Mouse (Mus musculus): Measurements from ENCODE around the gene Dcdc2b.

Gene Dcdc2b

GRCm38 (mm10) chr4:129610472-129610871 lies 3.6 kb downstream of the Dcdc2b start:
- POLR2A ChIA-PET: interaction anchor here (0.6 to 4.6 kb wide), 17 partner anchors 8 to 158 kb away, joined by 3 to 61 read pairs (median 5); partner anchors contain the start of genes Ccdc28b (in 3 of the 4), Eif3i (in 2 of the 4), Tmem234 (in 2 of the 4) and Iqcc (in 1 of the 4)
- CTCF ChIA-PET: interaction anchor here (0.6 to 3.8 kb wide), 7 partner anchors 33 to 634 kb away, joined by 3 to 33 read pairs (median 3); partner anchors contain the start of gene Fam167b (in 1 of the 4)

GRCm38 (mm10) chr4:129610026-129610425 lies 4.0 kb downstream of the Dcdc2b start:
- POLR2A ChIA-PET: interaction anchor here (0.6 to 4.6 kb wide), 24 partner anchors 9 to 258 kb away, joined by 3 to 61 read pairs (median 4); partner anchors contain the start of genes Ccdc28b (in 3 of the 4), Marcksl1 (in 2 of the 4), Txlna (in 2 of the 4) and Eif3i (in 1 of the 4)
- CTCF ChIA-PET: interaction anchor here (0.6 to 3.8 kb wide), 9 partner anchors 9 to 633 kb away, joined by 3 to 33 read pairs (median 6); partner anchors contain the start of gene Iqcc (in 1 of the 4)

- POLR2A ChIA-PET: interaction anchor here (0.6 to 4.6 kb wide), 93 partner anchors 8 to 911 kb away, joined by 3 to 61 read pairs (median 4); partner anchors contain the start of genes Ccdc28b (in 3 of the 4), Hdac1 (in 3 of the 4), Iqcc (in 3 of the 4) and Marcksl1 (in 3 of the 4)
- CTCF ChIA-PET: interaction anchor here (0.5 to 3.8 kb wide), 77 partner anchors 8 to 1397 kb away, joined by 3 to 39 read pairs (median 5); partner anchors contain the start of genes Ccdc28b (in 3 of the 4), Txlna (in 3 of the 4), Fam167b (in 2 of the 4) and Hdac1 (in 2 of the 4)
Measured at GRCm38 (mm10) chr4:129609139-129609631, 4.9 kb downstream of the Dcdc2b start.

GRCm38 (mm10) chr4:129608426-129609025 lies 5.5 kb downstream of the Dcdc2b start:
- ChIA-PET CTCF (interaction anchor here (0.5 to 3.8 kb wide), 98 partner anchors 8 to 1397 kb away, joined by 3 to 39 read pairs (median 5); partner anchors contain the start of genes Ccdc28b (in 3 of the 4), Txlna (in 3 of the 4), Fam167b (in 2 of the 4) and Hdac1 (in 2 of the 4)), POLR2A (interaction anchor here (0.6 to 4.6 kb wide), 108 partner anchors 9 to 1068 kb away, joined by 3 to 61 read pairs (median 4); partner anchors contain the start of genes Hdac1 (in 4 of the 4), Iqcc (in 4 of the 4), Ccdc28b (in 3 of the 4) and Marcksl1 (in 3 of the 4))

GRCm38 (mm10) chr4:129600233-129601158 lies 13.6 kb downstream of the Dcdc2b start, which contains the start of the genes Eif3i and Tmem234:
TSS of gene Eif3i (minus strand) at chr4:129600648.
TSS of gene Tmem234 (plus strand) at chr4:129600668.
- POLR2A ChIA-PET: interaction anchor here in 3 of 4 experiments (0.6 to 5.8 kb wide), 23 partner anchors 8 to 139 kb away, joined by 3 to 18 read pairs (median 4); partner anchors contain the start of genes Bsdc1 (in 1 of the 3), Dcdc2b (in 1 of the 3) and Txlna (in 1 of the 3)
- CTCF ChIA-PET: interaction anchor here in 2 of 4 experiments (1.0 to 3.0 kb wide), 6 partner anchors 8 to 58 kb away, joined by 3 to 17 read pairs (median 4); partner anchors contain the start of gene Hdac1 (in 1 of the 2)

- POLR2A ChIA-PET: interaction anchor here in 1 of 4 experiments (1.0 to 2.2 kb wide), 2 partner anchors 12 to 52 kb away, joined by 4 to 6 read pairs; partner anchors contain the start of genes Eif3i, Tmem234 and Txlna
- CTCF ChIA-PET: interaction anchor here in 1 of 4 experiments (0.6 kb wide), 1 partner anchor 33 kb away, joined by 5 read pairs; no protein-coding TSS in a partner anchor
Measured at GRCm38 (mm10) chr4:129588865-129589264, 25.2 kb downstream of the Dcdc2b start.

- ChIA-PET POLR2A (interaction anchor here in 3 of 4 experiments (0.6 to 0.7 kb wide), 4 partner anchors 32 to 710 kb away, joined by 3 to 7 read pairs (median 3); partner anchors contain the start of gene Iqcc (in 1 of the 3)), CTCF (interaction anchor here in 1 of 4 experiments (0.6 kb wide), 1 partner anchor 17 kb away, joined by 3 read pairs; no protein-coding TSS in a partner anchor)
Measured at GRCm38 (mm10) chr4:129586943-129587342, 27.1 kb downstream of the Dcdc2b start.

- POLR2A ChIA-PET: interaction anchor here in 3 of 4 experiments (1.1 to 2.9 kb wide), 12 partner anchors 9 to 85 kb away, joined by 3 to 20 read pairs (median 8); partner anchors contain the start of genes Dcdc2b (in 1 of the 3), Hdac1 (in 1 of the 3), Lck (in 1 of the 3) and Txlna (in 1 of the 3)
- CTCF ChIA-PET: interaction anchor here in 3 of 4 experiments (0.7 to 2.9 kb wide), 9 partner anchors 9 to 87 kb away, joined by 5 to 39 read pairs (median 13); no protein-coding TSS in a partner anchor
Measured at GRCm38 (mm10) chr4:129585773-129586172, 28.3 kb downstream of the Dcdc2b start.

GRCm38 (mm10) chr4:129584884-129585608 lies 29.0 kb downstream of the Dcdc2b start:
- POLR2A ChIA-PET: interaction anchor here (0.5 to 2.9 kb wide), 36 partner anchors 9 to 503 kb away, joined by 3 to 20 read pairs (median 4); partner anchors contain the start of genes Txlna (in 3 of the 4), Marcksl1 (in 2 of the 4), Dcdc2b (in 1 of the 4) and Eif3i (in 1 of the 4)
- CTCF ChIA-PET: interaction anchor here (0.6 to 2.9 kb wide), 33 partner anchors 8 to 222 kb away, joined by 3 to 39 read pairs (median 4); partner anchors contain the start of genes Ccdc28b (in 1 of the 4), Iqcc (in 1 of the 4) and Txlna (in 1 of the 4)

GRCm38 (mm10) chr4:129584370-129584769 lies 29.7 kb downstream of the Dcdc2b start:
- ChIA-PET POLR2A (interaction anchor here (0.5 to 2.9 kb wide), 34 partner anchors 9 to 503 kb away, joined by 3 to 20 read pairs (median 4); partner anchors contain the start of genes Txlna (in 3 of the 4), Marcksl1 (in 2 of the 4), Eif3i (in 1 of the 4) and Hdac1 (in 1 of the 4)), CTCF (interaction anchor here (0.6 to 2.9 kb wide), 33 partner anchors 7 to 221 kb away, joined by 3 to 39 read pairs (median 4); partner anchors contain the start of genes Ccdc28b (in 1 of the 4), Iqcc (in 1 of the 4) and Txlna (in 1 of the 4))

GRCm38 (mm10) chr4:129582251-129582650 lies 31.8 kb downstream of the Dcdc2b start:
- ChIA-PET POLR2A (interaction anchor here in 2 of 4 experiments (0.6 to 1.2 kb wide), 4 partner anchors 10 to 136 kb away, joined by 3 to 10 read pairs (median 4); partner anchors contain the start of gene Txlna (in 1 of the 2)), CTCF (interaction anchor here in 1 of 4 experiments (1.6 kb wide), 1 partner anchor 26 kb away, joined by 4 read pairs; no protein-coding TSS in a partner anchor)

GRCm38 (mm10) chr4:129580347-129580746 lies 33.7 kb downstream of the Dcdc2b start:
- ChIA-PET POLR2A (interaction anchor here in 3 of 4 experiments (0.6 to 1.2 kb wide), 4 partner anchors 21 to 395 kb away, joined by 3 read pairs; no protein-coding TSS in a partner anchor), CTCF (interaction anchor here in 1 of 4 experiments (1.0 kb wide), 1 partner anchor 28 kb away, joined by 3 read pairs; no protein-coding TSS in a partner anchor)

- POLR2A ChIA-PET: interaction anchor here in 3 of 4 experiments (0.6 to 2.5 kb wide), 6 partner anchors 18 to 244 kb away, joined by 3 to 10 read pairs (median 3); no protein-coding TSS in a partner anchor
Measured at GRCm38 (mm10) chr4:129578466-129578865, 35.6 kb downstream of the Dcdc2b start, which contains the start of gene Fam167b. TSS of gene Fam167b (minus strand) at chr4:129578549.

GRCm38 (mm10) chr4:129577688-129578087 lies 36.4 kb downstream of the Dcdc2b start:
- ChIA-PET POLR2A (interaction anchor here in 3 of 4 experiments (0.6 to 2.5 kb wide), 26 partner anchors 10 to 520 kb away, joined by 3 to 10 read pairs (median 3); partner anchors contain the start of genes Txlna (in 2 of the 3), Hdac1 (in 1 of the 3) and Rnf19b (in 1 of the 3)), CTCF (interaction anchor here (0.5 to 2.7 kb wide), 31 partner anchors 8 to 290 kb away, joined by 3 to 15 read pairs (median 4); partner anchors contain the start of genes Dcdc2b (in 1 of the 4), Iqcc (in 1 of the 4) and Txlna (in 1 of the 4))

More at GRCm38 (mm10) chr4:129578466-129578865, 35.6 kb downstream of the Dcdc2b start, which contains the start of gene Fam167b:
- CTCF ChIA-PET: interaction anchor here in 3 of 4 experiments (0.9 to 2.7 kb wide), 7 partner anchors 17 to 46 kb away, joined by 3 to 15 read pairs (median 5); no protein-coding TSS in a partner anchor
